Mouse (Mus musculus) retina, embryonic 14.5 days (tissue): ENCODE measurements around the gene Mmp27.

Experiments
- DNase-seq: peaks from one replicate; pipeline ENCODE4 v3.0.0-alpha.2; 2015; ENCODE audit warnings: low spot score

The Mmp27 gene

GRCm38 (mm10) chr9:7602982-7603742, 32.0 kb downstream of the Mmp27 start:
- DNase-seq: peak; percentile 81

- DNase-seq: no peak
Measured at GRCm38 (mm10) chr9:7604005-7604404, 32.8 kb downstream of the Mmp27 start.

- DNase-seq: no peak
Measured at GRCm38 (mm10) chr9:7605638-7606037, 34.4 kb downstream of the Mmp27 start.

GRCm38 (mm10) chr9:7622582-7622981, 51.4 kb downstream of the Mmp27 start:
- DNase-seq: no peak

GRCm38 (mm10) chr9:7627931-7628330, 56.7 kb downstream of the Mmp27 start, which contains the start of gene Mmp20:
Gene Mmp20 (plus strand): TSS chr9:7628231.
- no peak for DNase-seq
